Mouse (Mus musculus) hindbrain, embryonic 10.5 days (tissue): ENCODE measurements at regions not wholly inside any gene's neighbourhood (a gene's known extent, or its start where the extent isn't known, plus 50 kb on each side); places are given as distances from the start of the nearest gene placed in this dataset.

Experiments used
- DNase-seq: peaks from one replicate; pipeline ENCODE4 v3.0.0-alpha.2; 2017; ENCODE audit warnings: low spot score
- H3K27ac ChIP-seq: fragments of 300-500 bp; sonication (generic); 2 replicates; pipeline ENCODE4 v1.5.1; 2016; ENCODE audit warnings: mild to moderate bottlenecking, moderate library complexity
- H3K27me3 ChIP-seq: fragments of 300-500 bp; sonication (generic); 2 replicates; pipeline ENCODE4 v1.6.1; 2016; ENCODE audit warnings: mild to moderate bottlenecking; ENCODE audit not compliant: poor library complexity, insufficient read depth, severe bottlenecking
- H3K36me3 ChIP-seq: fragments of 300-500 bp; sonication (generic); 2 replicates; pipeline ENCODE4 v1.6.1; 2016; ENCODE audit warnings: mild to moderate bottlenecking, moderate library complexity
- H3K4me1 ChIP-seq: fragments of 300-500 bp; sonication (generic); replicated peaks from 2 replicates; pipeline ENCODE4 v1.6.1; 2016; ENCODE audit warnings: mild to moderate bottlenecking
- H3K4me3 ChIP-seq: fragments of 300-500 bp; sonication (generic); 2 replicates; pipeline ENCODE4 v1.5.1; 2016; ENCODE audit warnings: mild to moderate bottlenecking, moderate library complexity
- H3K9me3 ChIP-seq: fragments of 300-500 bp; sonication (generic); 2 replicates; pipeline ENCODE4 v1.6.1; 2016; ENCODE audit warnings: mild to moderate bottlenecking, moderate library complexity
- WGBS: fragments of 180-500 bp; shearing (Covaris S2); methylation state at CpG from one replicate; pipeline ENCODE4 v1.1.7; 2016; 5-methylcytosine and 5-hydroxymethylcytosine counted together

- no peaks in the 10 kb centered on the region for H3K36me3 ChIP-seq
- H3K4me3 ChIP-seq, result no peak overlapping the region
- no peaks in the 10 kb centered on the region for H3K9me3 ChIP-seq
- H3K4me1 ChIP-seq, result no peaks in the 10 kb centered on the region; the same call in 1 of the 2 replicates
- DNase-seq, result no peak
- H3K27me3 ChIP-seq, result no peaks in the 10 kb centered on the region
- H3K27ac ChIP-seq, result no peak overlapping the region
- WGBS, result 81% methylated on average over 6 of the region's 6 CpGs
These were observed 123.3 kb downstream of the Psat1 start for GRCm38 (mm10) chr19:15823688-15824371.

- Histone ChIP-seq H3K4me1 (no peaks in the 10 kb centered on the region), H3K36me3 (no peaks in the 10 kb centered on the region), H3K4me3 (no peak overlapping the region), H3K27me3 (no peaks in the 10 kb centered on the region), H3K27ac (no peak overlapping the region), H3K9me3 (no peaks in the 10 kb centered on the region)
- no peak for DNase-seq
- 64% methylated on average over 7 of the region's 7 CpGs for WGBS
These were observed 127.1 kb downstream of the Psat1 start for GRCm38 (mm10) chr19:15820020-15820419.

GRCm38 (mm10) chr19:15815166-15815565 is 132.0 kb downstream of the Psat1 start:
- H3K27ac ChIP-seq, result no peak overlapping the region

GRCm38 (mm10) chr19:15809008-15809407 is 138.1 kb downstream of the Psat1 start:
- Histone ChIP-seq H3K4me1 (0 out of 2 replicates have a peak, but pooled peaks cover 3% of the 10 kb centered on the region), H3K36me3 (no peaks in the 10 kb centered on the region), H3K9me3 (no peaks in the 10 kb centered on the region), H3K27me3 (peaks cover 38% of the 10 kb centered on the region), H3K4me3 (no peak overlapping the region), H3K27ac (no peak overlapping the region)
- no peak for DNase-seq
- WGBS, result 88% methylated on average over 5 of the region's 5 CpGs

More at GRCm38 (mm10) chr19:15815166-15815565, 132.0 kb downstream of the Psat1 start:
- Histone ChIP-seq H3K9me3 (no peaks in the 10 kb centered on the region), H3K4me1 (no peaks in the 10 kb centered on the region), H3K36me3 (no peaks in the 10 kb centered on the region), H3K4me3 (no peak overlapping the region), H3K27me3 (no peaks in the 10 kb centered on the region)
- no peak for DNase-seq
- 71% methylated on average over 6 of the region's 6 CpGs for WGBS

- H3K27ac ChIP-seq, result no peak overlapping the region
- 91% methylated on average over 2 of the region's 2 CpGs for WGBS
- peaks cover 41% of the 10 kb centered on the region for H3K27me3 ChIP-seq
- peaks cover 11% of the 10 kb centered on the region; the same call in 1 of the 2 replicates for H3K4me1 ChIP-seq
- no peaks in the 10 kb centered on the region for H3K9me3 ChIP-seq
- no peak for DNase-seq
- H3K4me3 ChIP-seq, result no peak overlapping the region
- H3K36me3 ChIP-seq, result no peaks in the 10 kb centered on the region
These were observed 139.5 kb downstream of the Psat1 start for GRCm38 (mm10) chr19:15807681-15808080.

GRCm38 (mm10) chr19:15803131-15803889 is 143.8 kb downstream of the Psat1 start:
- no peak for DNase-seq
- WGBS, result 46% methylated on average over 8 of the region's 8 CpGs
- H3K27me3 ChIP-seq, result peaks cover 45% of the 10 kb centered on the region
- no peaks in the 10 kb centered on the region for H3K9me3 ChIP-seq
- peaks cover 33% of the 10 kb centered on the region for H3K4me1 ChIP-seq
- no peak overlapping the region for H3K4me3 ChIP-seq
- no peaks in the 10 kb centered on the region for H3K36me3 ChIP-seq
- H3K27ac ChIP-seq, result no peak overlapping the region

GRCm38 (mm10) chr19:15802641-15803040 is 144.5 kb downstream of the Psat1 start:
- peaks cover 35% of the 10 kb centered on the region for H3K4me1 ChIP-seq
- peak overlapping the region; percentile 87; the same call in 1 of the 2 replicates for H3K27ac ChIP-seq
- peaks cover 47% of the 10 kb centered on the region for H3K27me3 ChIP-seq
- H3K4me3 ChIP-seq, result no peak overlapping the region
- no peak for DNase-seq
- H3K9me3 ChIP-seq, result no peaks in the 10 kb centered on the region
- no peaks in the 10 kb centered on the region for H3K36me3 ChIP-seq
- WGBS, result 73% methylated on average over 5 of the region's 5 CpGs

GRCm38 (mm10) chr19:15801811-15802486 is 145.2 kb downstream of the Psat1 start:
- peaks cover 40% of the 10 kb centered on the region for H3K4me1 ChIP-seq

GRCm38 (mm10) chr19:15800856-15801706 is 146.1 kb downstream of the Psat1 start:
- no peaks in the 10 kb centered on the region for H3K36me3 ChIP-seq
- H3K4me3 ChIP-seq, result peak overlapping the region; percentile 51
- H3K27ac ChIP-seq, result peak overlapping the region; percentile 87
- 22% methylated on average over 16 of the region's 16 CpGs for WGBS
- H3K9me3 ChIP-seq, result no peaks in the 10 kb centered on the region
- peak; percentile 67 for DNase-seq
- peaks cover 45% of the 10 kb centered on the region for H3K27me3 ChIP-seq
- peaks cover 42% of the 10 kb centered on the region for H3K4me1 ChIP-seq

More at GRCm38 (mm10) chr19:15801811-15802486, 145.2 kb downstream of the Psat1 start:
- 5% methylated on average over 17 of the region's 17 CpGs for WGBS
- H3K27ac ChIP-seq, result peak overlapping the region; percentile 87
- peak overlapping the region; percentile 51 for H3K4me3 ChIP-seq
- peak; percentile 83 for DNase-seq
- H3K27me3 ChIP-seq, result peaks cover 49% of the 10 kb centered on the region
- H3K9me3 ChIP-seq, result no peaks in the 10 kb centered on the region
- H3K36me3 ChIP-seq, result no peaks in the 10 kb centered on the region

GRCm38 (mm10) chr19:15796466-15796865 is 150.7 kb downstream of the Psat1 start:
- Histone ChIP-seq H3K27ac (no peak overlapping the region), H3K4me3 (no peak overlapping the region), H3K4me1 (peaks cover 23% of the 10 kb centered on the region), H3K27me3 (peaks cover 28% of the 10 kb centered on the region), H3K9me3 (no peaks in the 10 kb centered on the region), H3K36me3 (no peaks in the 10 kb centered on the region)
- WGBS, result 58% methylated on average over 4 of the region's 4 CpGs
- no peak for DNase-seq

GRCm38 (mm10) chr19:15791942-15792341 is 155.2 kb downstream of the Psat1 start:
- 0 out of 2 replicates have a peak, but pooled peaks cover 8% of the 10 kb centered on the region for H3K27me3 ChIP-seq
- H3K4me1 ChIP-seq, result peaks cover 14% of the 10 kb centered on the region
- WGBS, result 76% methylated on average over 4 of the region's 4 CpGs
- DNase-seq, result no peak
- no peaks in the 10 kb centered on the region for H3K9me3 ChIP-seq
- H3K4me3 ChIP-seq, result no peak overlapping the region
- H3K36me3 ChIP-seq, result no peaks in the 10 kb centered on the region
- no peak overlapping the region for H3K27ac ChIP-seq
